Mouse (Mus musculus) ES-E14 (cell line): ENCODE data around the gene Slc39a5.

Experiments
- HCFC1 ChIP-seq: IDR thresholded peaks from 2 replicates; pipeline ENCODE4 v1.6.1; 2012; ENCODE audit warnings: low read length, inconsistent platforms, borderline replicate concordance; ENCODE audit not compliant: insufficient read depth
- MAFK ChIP-seq: IDR thresholded peaks from 2 replicates; pipeline ENCODE4 v1.6.1; 2014; ENCODE audit warnings: mild to moderate bottlenecking, low read depth, low read length, inconsistent platforms; ENCODE audit not compliant: insufficient read depth

DNA sequence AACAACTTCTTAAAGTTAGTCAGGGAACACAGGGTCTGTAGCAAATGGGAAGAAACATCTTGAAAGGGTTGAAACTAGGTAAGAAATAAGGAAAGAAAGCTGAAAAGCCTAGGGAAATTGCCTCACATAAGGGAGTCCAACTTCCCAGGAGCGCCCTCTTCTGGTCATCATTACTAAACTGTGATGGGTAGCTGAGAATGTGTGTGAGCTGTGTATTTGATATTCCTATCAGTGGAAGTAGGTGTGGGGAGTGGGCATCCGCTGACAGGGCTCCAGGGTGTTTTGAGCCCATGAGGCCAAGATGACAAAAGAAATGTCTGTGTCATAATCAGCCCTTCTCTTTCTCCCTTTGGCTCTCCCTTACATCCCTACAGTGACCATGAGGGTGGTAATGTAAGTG, 42.2 kb downstream of the Slc39a5 start:
- no peak for TF ChIP-seq MAFK
- no peak for TF ChIP-seq HCFC1
